In the genomic region with DNA sequence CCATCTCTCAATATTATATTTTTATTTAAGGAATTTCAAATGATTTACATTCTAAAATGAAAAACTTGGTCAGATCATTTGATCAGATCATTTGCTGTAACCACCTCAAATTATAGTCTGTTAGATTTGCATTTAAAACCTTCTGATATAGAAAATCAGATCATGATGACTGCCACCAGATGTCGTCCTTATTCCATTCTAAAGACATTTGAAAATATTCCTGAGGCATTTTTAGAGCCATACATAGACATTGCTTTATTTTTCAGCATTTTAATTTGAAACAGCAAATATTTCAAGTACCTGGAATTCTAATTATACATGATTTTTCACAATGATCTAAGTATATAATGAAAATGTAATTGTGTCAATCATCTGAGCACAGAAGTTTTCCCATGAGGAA, we compare ENCODE assay signal across 13 mouse cellular contexts. TPM values are rescaled to one million over a fixed set of nuclear protein-coding genes. Genes with fewer than 3 reads are reported as not detected.
A peak's percentile ranks its signal among the peaks of the same experiment; 100 is the strongest.
DNase-seq lines count a peak whose midpoint lies in the region; ATAC-seq and TF ChIP-seq lines count a peak whose summit lies in the region.
"Had no signal": no experiment of that assay in that cellular context is flagged by ENCODE, and none has a peak within 500 bp of the region (broad histone marks: within the 10 kb centered on the region; RNA-seq: fewer than 3 reads in every experiment).

No protein-coding gene starts in this region.

- peak; percentile 74 for TF ChIP-seq CTCF in layer of hippocampus, adult 2 months (conservative IDR thresholded peaks at IDR 0.05)

- no peak for ATAC-seq in forebrain, embryonic 14.5 days
- ATAC-seq in midbrain, embryonic 14.5 days (ENCODE audit: low FRiP score, low TSS enrichment), result no peak
- ATAC-seq in midbrain, embryonic 13.5 days, result no peak

- no peak overlapping the region for H3K27ac ChIP-seq in forebrain, embryonic 14.5 days (ENCODE audit: low read depth, low read length)
- no peak overlapping the region for H3K27ac ChIP-seq in forebrain, embryonic 10.5 days
- H3K27ac ChIP-seq in layer of hippocampus, adult 2 months, result no peak overlapping the region
- H3K27ac ChIP-seq in midbrain, embryonic 14.5 days (replicated peaks; ENCODE audit: low read depth, low read length), result no peak overlapping the region
- no peak overlapping the region for H3K27ac ChIP-seq in midbrain, embryonic 13.5 days
- H3K27ac ChIP-seq: embryonic facial prominence, embryonic 10.5 days; liver, embryonic 13.5 days had no signal

- no peaks in the 10 kb centered on the region for H3K36me3 ChIP-seq in forebrain, embryonic 14.5 days (ENCODE audit: control insufficient read depth, insufficient read depth, low read length)
- H3K36me3 ChIP-seq in forebrain, embryonic 10.5 days (replicated peaks), result no peaks in the 10 kb centered on the region
- H3K36me3 ChIP-seq in midbrain, embryonic 14.5 days (ENCODE audit: control insufficient read depth, insufficient read depth, low read length), result no peaks in the 10 kb centered on the region
- no peaks in the 10 kb centered on the region for H3K36me3 ChIP-seq in midbrain, embryonic 13.5 days
- H3K36me3 ChIP-seq: embryonic facial prominence, embryonic 10.5 days; liver, embryonic 13.5 days had no signal

- no peaks in the 10 kb centered on the region for H3K9me3 ChIP-seq in forebrain, embryonic 14.5 days (replicated peaks; ENCODE audit: control insufficient read depth, low read length)
- H3K9me3 ChIP-seq in forebrain, embryonic 10.5 days, result no peaks in the 10 kb centered on the region
- no peaks in the 10 kb centered on the region for H3K9me3 ChIP-seq in midbrain, embryonic 14.5 days (ENCODE audit: control insufficient read depth, low read length)
- H3K9me3 ChIP-seq in midbrain, embryonic 13.5 days, result no peaks in the 10 kb centered on the region
- H3K9me3 ChIP-seq: embryonic facial prominence, embryonic 10.5 days; liver, embryonic 13.5 days had no signal

- H3K4me3 ChIP-seq in forebrain, embryonic 14.5 days (ENCODE audit: low read depth, low read length), result no peak overlapping the region
- H3K4me3 ChIP-seq in forebrain, embryonic 10.5 days, result no peak overlapping the region
- H3K4me3 ChIP-seq in layer of hippocampus, adult 2 months, result no peak overlapping the region
- no peak overlapping the region for H3K4me3 ChIP-seq in midbrain, embryonic 14.5 days (replicated peaks; ENCODE audit: low read depth, low read length)
- no peak overlapping the region for H3K4me3 ChIP-seq in midbrain, embryonic 13.5 days (replicated peaks)
- H3K4me3 ChIP-seq: embryonic facial prominence, embryonic 10.5 days; liver, embryonic 13.5 days had no signal

- DNase-seq in forebrain, embryonic 14.5 days (ENCODE audit: low spot score), result peak; percentile 27
- DNase-seq in forebrain, embryonic 10.5 days (ENCODE audit: extremely low spot score, low spot score), result no peak
- DNase-seq in layer of hippocampus, adult 2 months (ENCODE audit: low spot score in 2 of 2), result no peak
- DNase-seq in layer of hippocampus, postnatal 25 days (ENCODE audit: extremely low spot score in 1 of 2, low spot score in 1 of 2), result no peak
- DNase-seq in midbrain, embryonic 14.5 days, result peak; percentile 45
- DNase-seq in telencephalon, adult 2 months (ENCODE audit: low read depth, low spot score), result peak; percentile 3
- no peak for DNase-seq in adrenal gland, adult 8-10 months
- DNase-seq: B cell, adult 2 months; kidney, postnatal 25 days; liver, embryonic 13.5 days; thymus, postnatal 4 days had no signal

- no peak overlapping the region for H3K9ac ChIP-seq in forebrain, embryonic 14.5 days (ENCODE audit: low read length)
- H3K9ac ChIP-seq in midbrain, embryonic 14.5 days (replicated peaks; ENCODE audit: low read length), result no peak overlapping the region
- H3K9ac ChIP-seq in midbrain, embryonic 13.5 days (replicated peaks), result no peak overlapping the region
- H3K9ac ChIP-seq: liver, embryonic 13.5 days had no signal

- H3K4me2 ChIP-seq in forebrain, embryonic 14.5 days (ENCODE audit: low read length), result no peak overlapping the region
- no peak overlapping the region for H3K4me2 ChIP-seq in midbrain, embryonic 14.5 days (ENCODE audit: low read length)
- no peak overlapping the region for H3K4me2 ChIP-seq in midbrain, embryonic 13.5 days (replicated peaks)
- H3K4me2 ChIP-seq: liver, embryonic 13.5 days had no signal

- 64% methylated on average over 1 of the region's 1 CpGs for WGBS in forebrain, embryonic 14.5 days
- 68% methylated on average over 1 of the region's 1 CpGs for WGBS in forebrain, embryonic 10.5 days
- 53% methylated on average over 1 of the region's 1 CpGs for WGBS in midbrain, embryonic 14.5 days
- whole genome bisulfite sequencing in midbrain, embryonic 13.5 days, result 65% methylated on average over 1 of the region's 1 CpGs

- no peaks in the 10 kb centered on the region for H3K27me3 ChIP-seq in forebrain, embryonic 14.5 days (replicated peaks; ENCODE audit: control insufficient read depth, insufficient read depth, low read length)
- H3K27me3 ChIP-seq in forebrain, embryonic 10.5 days (ENCODE audit: poor library complexity, severe bottlenecking), result no peaks in the 10 kb centered on the region
- H3K27me3 ChIP-seq in midbrain, embryonic 14.5 days (ENCODE audit: control insufficient read depth, insufficient read depth, low read length), result no peaks in the 10 kb centered on the region
- H3K27me3 ChIP-seq in midbrain, embryonic 13.5 days, result no peaks in the 10 kb centered on the region
- H3K27me3 ChIP-seq: liver, embryonic 13.5 days had no signal

- no peaks in the 10 kb centered on the region for H3K4me1 ChIP-seq in forebrain, embryonic 14.5 days (ENCODE audit: control insufficient read depth, insufficient read depth, low read length)
- no peaks in the 10 kb centered on the region for H3K4me1 ChIP-seq in forebrain, embryonic 10.5 days
- no peaks in the 10 kb centered on the region for H3K4me1 ChIP-seq in midbrain, embryonic 14.5 days (ENCODE audit: control insufficient read depth, insufficient read depth, low read length)
- no peaks in the 10 kb centered on the region for H3K4me1 ChIP-seq in midbrain, embryonic 13.5 days (replicated peaks)
- H3K4me1 ChIP-seq: embryonic facial prominence, embryonic 10.5 days; liver, embryonic 13.5 days had no signal

RNA-seq across cellular contexts. Expression of gene Ppp6c, which starts 52.0 kb away (rescaled TPM):
- polyA plus RNA-seq in forebrain, embryonic 14.5 days (2014; fragmentation: Nextera tagmentation; extraction: Ambion mirVana), result 91.7 and 102 TPM in 2 replicates
- polyA plus RNA-seq in forebrain, embryonic 10.5 days (2016; fragmentation: Nextera tagmentation; extraction: Ambion mirVana), result 72.2 and 76.8 TPM in 2 replicates
- total RNA-seq in layer of hippocampus, adult 2 months (2021), result 10 to 100 TPM; 62.1 to 66.3 TPM
- 10 to 100 TPM; 59.9 to 66.3 TPM for total RNA-seq in layer of hippocampus, postnatal 25 days (2021)
- polyA plus RNA-seq in midbrain, embryonic 14.5 days (2014; fragmentation: Nextera tagmentation; extraction: Ambion mirVana), result 66.3 and 95.3 TPM in 2 replicates
- polyA plus RNA-seq in midbrain, embryonic 13.5 days (2015; fragmentation: Nextera tagmentation; extraction: Ambion mirVana), result 76.8 and 77.7 TPM in 2 replicates
- 10 to 100 TPM; 77.8 to 98.3 (median 95.7) TPM for total RNA-seq in adrenal gland, adult 8-10 months (2022)

Comparison
In these comparisons a context has a peak if more than half of its experiments do, and no peak if none do; other contexts are left out.
1. DNase-seq: peak in forebrain, embryonic 14.5 days (single experiment), midbrain, embryonic 14.5 days (single experiment) and telencephalon, adult 2 months (single experiment); none in forebrain, embryonic 10.5 days (single experiment), layer of hippocampus, adult 2 months (0 of 2), layer of hippocampus, postnatal 25 days (0 of 2) and adrenal gland, adult 8-10 months (single experiment).